Mouse (Mus musculus) Patski (cell line): ENCODE data around the gene Tnnt3. TPM values are rescaled to one million over a fixed set of nuclear protein-coding genes. Genes with fewer than 3 reads are reported as not detected.
A peak's percentile ranks its signal among the peaks of the same experiment; 100 is the strongest.

ENCODE experiments used
- ATAC-seq: fragments of 100-300 bp; one replicate; pipeline ENCODE4 v1.8.0; 2021
- CTCF ChIA-PET: fragments of 350-600 bp; sonication (Branson Sonifier 250); formaldehyde crosslinking; loops from one replicate; lab custom pipeline; 2022; ENCODE audit warnings: inconsistent platforms; lab: Charles Lee
- POLR2A ChIA-PET: fragments of 350-600 bp; sonication (Branson Sonifier 250); formaldehyde crosslinking; loops from one replicate; lab custom pipeline; 2022; ENCODE audit warnings: antibody characterized with exemption, inconsistent platforms; lab: Charles Lee
- DNase-seq: peaks from one replicate; pipeline ENCODE4 v3.0.0-alpha.2; 2011; ENCODE audit warnings: low read depth, low spot score
- H3K27me3 ChIP-seq: fragments of 371-371 bp; one replicate; pipeline ENCODE4 v1.5.1; 2021
- CTCF ChIP-seq: fragments of 100-300 bp; IDR thresholded peaks from one replicate; pipeline ENCODE4 v1.5.1; 2021
- in situ Hi-C: fragments of 300-500 bp; cut with MboI; formaldehyde crosslinking; loops from 3 replicates; pipeline ENCODE4 v1.11.1; 2018; ENCODE audit warnings: low pct_unique_long_range_greater_than_20kb, mixed read lengths
- polyA plus RNA-seq: library from polyadenylated mRNA; unstranded; gene quantifications from one replicate; pipeline ENCODE4 v1.2.3, GENCODE M21; 2021

The Tnnt3 gene
- polyA plus RNA-seq, 1 experiment from 2014 or later = 0.22 TPM

- ChIA-PET CTCF (no interaction called here), POLR2A (interaction anchor here (0.7 kb wide), 1 partner anchor 197 kb away, joined by 3 read pairs; no protein-coding TSS in a partner anchor)
- TF ChIP-seq CTCF = no peak
- in situ Hi-C loops = no loop called here
- peaks cover 6% of the 10 kb centered on the region for H3K27me3 ChIP-seq
- ATAC-seq (no peak), DNase-seq (no peak)
These were observed 18.9 kb downstream of the Tnnt3 start for GRCm38 (mm10) chr7:142517531-142517930.

GRCm38 (mm10) chr7:142520331-142520730, 21.7 kb downstream of the Tnnt3 start:
- CTCF ChIA-PET = interaction anchor here (1.3 to 1.5 kb wide), 2 partner anchors 8 to 11 kb away, joined by 3 to 4 read pairs; no protein-coding TSS in a partner anchor
- ATAC-seq (no peak), DNase-seq (no peak)
- in situ Hi-C loops = no loop called here
- no peak for TF ChIP-seq CTCF
- POLR2A ChIA-PET = no interaction called here
- peaks cover 6% of the 10 kb centered on the region for H3K27me3 ChIP-seq

GRCm38 (mm10) chr7:142522352-142522751, 23.7 kb downstream of the Tnnt3 start:
- POLR2A ChIA-PET = interaction anchor here (0.8 to 1.1 kb wide), 2 partner anchors 22 to 56 kb away, joined by 3 to 6 read pairs; no protein-coding TSS in a partner anchor
- ATAC-seq (no peak), DNase-seq (no peak)
- in situ Hi-C loops = no loop called here
- CTCF ChIA-PET = interaction anchor here (0.8 to 1.9 kb wide), 3 partner anchors 10 to 188 kb away, joined by 3 to 8 read pairs (median 3); no protein-coding TSS in a partner anchor
- peak; percentile 75 for TF ChIP-seq CTCF
- H3K27me3 ChIP-seq = peaks cover 3% of the 10 kb centered on the region

GRCm38 (mm10) chr7:142523200-142523990, 24.8 kb downstream of the Tnnt3 start:
- DNase-seq (no peak), ATAC-seq (no peak)
- TF ChIP-seq CTCF = no peak
- ChIA-PET CTCF (interaction anchor here (0.8 to 1.9 kb wide), 4 partner anchors 11 to 189 kb away, joined by 3 to 8 read pairs (median 3); no protein-coding TSS in a partner anchor), POLR2A (interaction anchor here (0.8 kb wide), 1 partner anchor 23 kb away, joined by 6 read pairs; no protein-coding TSS in a partner anchor)
- H3K27me3 ChIP-seq = peaks cover 3% of the 10 kb centered on the region
- in situ Hi-C loops = no loop called here

- ATAC-seq (no peak), DNase-seq (no peak)
- in situ Hi-C loops = no loop called here
- no peak for TF ChIP-seq CTCF
- ChIA-PET POLR2A (no interaction called here), CTCF (no interaction called here)
- H3K27me3 ChIP-seq = peaks cover 8% of the 10 kb centered on the region
These were observed 26.9 kb downstream of the Tnnt3 start for GRCm38 (mm10) chr7:142525342-142526178.

- CTCF ChIA-PET = no interaction called here
- in situ Hi-C loops = no loop called here
These were observed 30.7 kb downstream of the Tnnt3 start for GRCm38 (mm10) chr7:142529350-142529749.

GRCm38 (mm10) chr7:142531973-142532521, 33.4 kb downstream of the Tnnt3 start:
- H3K27me3 ChIP-seq = peaks cover 13% of the 10 kb centered on the region
- ChIA-PET POLR2A (no interaction called here), CTCF (no interaction called here)
- ATAC-seq = no peak
- TF ChIP-seq CTCF = no peak
- in situ Hi-C loops = no loop called here
- DNase-seq = no peak

More at GRCm38 (mm10) chr7:142529350-142529749, 30.7 kb downstream of the Tnnt3 start:
- POLR2A ChIA-PET = no interaction called here
- DNase-seq (no peak), ATAC-seq (no peak)
- H3K27me3 ChIP-seq = peaks cover 13% of the 10 kb centered on the region
- no peak for TF ChIP-seq CTCF

GRCm38 (mm10) chr7:142532671-142533058, 34.0 kb downstream of the Tnnt3 start, which contains the start of gene Mrpl23:
Mrpl23 (plus strand) TSS chr7:142532686.
- ATAC-seq (peak; percentile 13), DNase-seq (no peak)
- no peak for TF ChIP-seq CTCF
- CTCF ChIA-PET = no interaction called here
- peaks cover 13% of the 10 kb centered on the region for H3K27me3 ChIP-seq
- POLR2A ChIA-PET = no interaction called here
- in situ Hi-C loops = no loop called here

- peak; percentile 66 for ATAC-seq
- in situ Hi-C loops = no loop called here
- DNase-seq = no peak
- ChIA-PET POLR2A (no interaction called here), CTCF (no interaction called here)
- peak; percentile 99 for TF ChIP-seq CTCF
- H3K27me3 ChIP-seq = peaks cover 13% of the 10 kb centered on the region
These were observed 34.6 kb downstream of the Tnnt3 start for GRCm38 (mm10) chr7:142533059-142533855.
